Mouse (Mus musculus) monocyte, adult 2 months (primary cell): Measurements from ENCODE around the gene Pdrg1.

Experiments
- DNase-seq, 2 experiments: peaks; one replicate each; pipeline ENCODE4 v3.0.0; 2022; ENCODE audit warnings: low spot score in 2 of 2, low read depth in 1 of 2

The Pdrg1 gene

DNA sequence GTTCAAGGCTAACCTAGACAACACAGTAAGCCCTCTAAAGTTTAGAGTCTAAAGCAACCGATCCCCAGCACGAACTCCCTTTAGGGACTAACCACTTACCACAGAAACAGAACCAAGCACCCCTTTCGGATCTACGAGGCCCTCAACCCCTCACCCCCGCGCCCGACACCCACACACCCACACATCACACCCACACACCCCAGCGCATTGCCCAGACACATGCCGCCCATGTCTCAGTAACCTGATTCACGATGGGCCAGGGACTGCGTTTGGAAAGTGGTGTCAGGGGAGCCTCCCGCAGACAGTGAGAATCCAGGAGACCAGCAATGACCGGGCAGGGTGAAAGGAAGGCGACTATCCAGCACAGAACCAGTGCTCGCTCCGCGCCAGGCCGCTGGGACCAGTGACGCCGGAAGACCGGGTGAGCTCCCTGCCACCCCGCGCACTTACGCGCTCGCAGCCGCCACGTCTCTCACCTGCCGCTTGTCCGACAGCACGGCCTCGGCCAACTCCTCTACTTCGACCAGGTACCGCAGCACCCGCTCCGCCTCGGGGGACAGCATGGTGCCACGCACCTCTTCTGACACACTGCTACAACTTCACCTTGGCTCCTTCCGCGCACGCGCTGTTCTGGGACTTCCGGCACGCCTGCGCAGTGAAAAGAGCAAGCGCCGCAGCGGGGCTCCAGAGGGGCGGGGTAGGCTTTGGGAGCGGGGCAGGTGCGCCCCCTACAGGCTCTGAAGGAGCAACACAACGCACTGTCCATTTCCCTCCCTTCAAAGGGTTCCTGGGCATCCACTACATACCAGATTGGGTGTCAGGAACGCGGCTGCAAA is at the start of gene Pdrg1:
Gene Pdrg1 (minus strand): TSS at position 670 of the 836 bp plus-strand sequence.
- peak; percentile 79 to 92 for DNase-seq

DNA sequence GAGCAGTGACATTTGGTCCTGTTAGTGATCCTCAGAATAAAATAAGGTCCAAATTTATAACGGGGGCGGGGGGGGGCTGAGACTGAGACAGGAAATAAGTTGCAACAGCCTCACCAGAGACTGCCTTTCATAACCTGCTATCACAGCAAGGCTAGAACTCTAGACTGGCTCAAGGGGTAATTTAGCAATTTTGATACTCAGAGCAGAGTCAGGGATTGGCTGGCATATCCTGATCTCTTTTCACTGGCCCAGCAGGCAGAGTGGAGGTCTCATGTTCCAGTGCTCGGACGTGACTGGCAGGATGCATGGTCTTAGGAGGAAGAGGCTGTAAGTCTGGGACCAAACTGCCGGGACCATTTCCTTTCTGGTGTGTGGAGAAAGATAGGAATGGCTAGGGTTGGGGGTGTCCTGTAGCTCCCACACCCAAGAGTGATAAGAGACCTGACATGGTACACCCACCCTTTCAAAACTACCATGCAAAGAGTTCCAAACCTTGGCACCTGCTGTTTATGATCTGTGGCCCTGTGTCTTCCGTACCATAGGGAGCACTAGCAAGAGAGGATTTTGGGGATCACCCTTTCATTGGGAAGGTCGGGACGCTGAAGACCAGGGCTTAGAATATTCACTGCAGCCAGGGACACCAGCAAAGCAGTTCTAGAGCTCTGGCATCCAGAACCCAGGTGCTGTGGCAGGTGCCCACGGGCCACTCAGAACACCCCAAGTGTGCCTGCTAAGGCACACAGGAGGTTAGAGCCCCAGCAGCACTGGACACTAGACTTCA is 49.2 kb upstream of the Pdrg1 start:
- DNase-seq = no peak

DNA sequence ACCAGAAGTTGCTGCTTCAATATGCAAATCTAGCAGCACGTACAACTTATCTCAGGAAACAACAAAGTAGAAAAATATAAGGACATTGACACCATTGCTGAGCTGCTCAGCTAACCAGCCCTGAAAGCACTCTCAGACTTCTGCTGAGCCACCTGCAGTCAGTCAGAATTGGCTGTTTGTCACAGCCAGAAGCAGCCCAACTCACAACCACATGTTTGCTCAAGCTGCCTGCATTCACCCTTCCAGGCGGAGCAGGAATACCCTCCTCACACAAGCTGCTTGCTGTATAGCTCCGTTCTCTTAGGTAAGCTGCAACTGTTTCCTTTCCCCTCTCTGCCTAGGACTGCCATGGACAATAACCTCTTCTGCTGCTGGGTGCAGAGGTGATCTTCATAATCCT is 48.2 kb upstream of the Pdrg1 start:
- no peak for DNase-seq

DNA sequence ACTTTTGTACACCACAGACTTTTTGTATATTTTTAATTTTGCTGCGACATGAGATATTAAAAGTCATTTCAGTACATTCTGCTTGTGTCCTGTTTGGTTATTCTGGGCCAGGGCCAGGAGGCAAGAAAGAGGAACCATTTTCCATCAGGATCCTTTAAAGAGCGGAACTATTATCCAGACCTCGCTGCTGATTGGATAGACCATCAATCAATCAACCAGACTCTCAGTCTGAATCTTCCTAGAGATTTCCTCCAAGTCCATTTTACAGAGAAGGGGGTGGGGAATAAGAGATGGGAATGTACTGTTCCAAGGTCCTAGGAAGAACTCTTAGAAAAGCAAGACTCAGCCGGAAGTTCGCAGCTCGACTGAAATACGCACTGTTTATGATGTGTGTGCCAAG is 45.0 kb upstream of the Pdrg1 start:
- no peak for DNase-seq

DNA sequence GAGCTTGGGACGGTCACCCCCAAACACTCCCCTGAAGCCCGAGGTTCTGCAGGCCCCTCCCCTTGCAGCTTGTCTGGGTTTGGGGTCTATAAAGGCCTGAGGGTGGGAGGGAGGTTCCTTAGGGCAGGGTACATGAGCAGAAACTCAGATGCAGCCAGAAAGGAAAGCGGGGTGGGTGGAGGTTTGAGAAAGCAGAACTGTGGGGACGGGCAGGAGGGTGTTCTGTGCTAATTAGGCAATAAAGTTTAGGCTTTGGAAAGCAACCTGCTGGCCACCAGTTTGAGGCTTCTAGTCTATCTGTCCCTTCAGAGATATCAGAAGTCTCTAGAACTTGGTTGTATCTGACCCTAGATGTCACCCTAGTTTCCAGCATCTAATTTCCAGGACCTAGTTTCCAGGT is 43.1 kb upstream of the Pdrg1 start:
- DNase-seq = no peak

DNA sequence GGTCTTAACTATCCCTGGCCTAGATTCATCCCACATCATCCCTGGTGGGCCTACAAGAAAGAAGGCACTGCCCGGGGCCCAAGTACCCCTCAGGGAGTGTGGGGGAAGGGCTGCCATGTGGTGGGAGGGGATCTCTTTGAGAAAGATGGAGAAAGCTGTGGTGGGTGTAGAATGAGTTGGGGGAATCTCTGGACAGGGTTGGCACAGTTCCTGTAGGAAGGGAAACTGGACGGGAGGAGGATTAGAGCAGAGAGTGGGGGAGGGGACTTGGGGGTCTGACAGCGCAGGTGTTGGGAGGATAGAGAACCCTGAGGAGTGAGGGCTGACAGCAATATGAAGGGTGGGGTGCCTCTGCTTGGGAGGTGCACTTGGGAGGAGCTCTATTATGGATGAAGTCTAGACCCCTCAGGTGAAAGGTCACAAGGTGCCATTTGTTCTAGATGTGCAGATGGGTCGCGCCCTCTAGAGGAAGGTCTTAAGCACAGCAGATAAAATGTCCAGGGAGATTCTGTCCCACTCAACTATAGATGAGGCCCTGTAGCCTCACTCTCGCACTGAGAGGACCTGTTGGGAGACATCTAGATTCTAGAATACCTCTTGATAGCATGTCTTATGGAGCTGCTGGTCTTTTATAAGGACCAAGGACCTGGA is 40.2 kb upstream of the Pdrg1 start:
- DNase-seq = no peak

DNA sequence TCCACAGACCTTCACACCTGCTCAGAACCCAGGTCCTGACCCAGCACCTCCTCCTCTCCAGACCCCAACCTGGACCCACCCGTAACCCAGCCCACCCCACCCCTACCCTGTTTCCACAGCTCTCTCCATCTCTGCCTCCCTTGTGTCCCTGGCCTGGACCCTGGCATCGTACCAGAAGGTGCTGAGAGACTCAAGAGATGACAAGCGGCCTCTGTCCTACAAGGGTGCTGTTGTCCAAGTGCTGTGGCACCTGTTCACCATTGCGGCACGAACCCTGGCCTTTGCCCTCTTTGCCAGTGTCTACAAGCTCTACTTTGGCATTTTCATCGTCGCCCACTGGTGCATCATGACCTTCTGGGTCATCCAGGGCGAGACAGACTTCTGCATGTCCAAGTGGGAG is 38.7 kb upstream of the Pdrg1 start:
- DNase-seq = no peak

DNA sequence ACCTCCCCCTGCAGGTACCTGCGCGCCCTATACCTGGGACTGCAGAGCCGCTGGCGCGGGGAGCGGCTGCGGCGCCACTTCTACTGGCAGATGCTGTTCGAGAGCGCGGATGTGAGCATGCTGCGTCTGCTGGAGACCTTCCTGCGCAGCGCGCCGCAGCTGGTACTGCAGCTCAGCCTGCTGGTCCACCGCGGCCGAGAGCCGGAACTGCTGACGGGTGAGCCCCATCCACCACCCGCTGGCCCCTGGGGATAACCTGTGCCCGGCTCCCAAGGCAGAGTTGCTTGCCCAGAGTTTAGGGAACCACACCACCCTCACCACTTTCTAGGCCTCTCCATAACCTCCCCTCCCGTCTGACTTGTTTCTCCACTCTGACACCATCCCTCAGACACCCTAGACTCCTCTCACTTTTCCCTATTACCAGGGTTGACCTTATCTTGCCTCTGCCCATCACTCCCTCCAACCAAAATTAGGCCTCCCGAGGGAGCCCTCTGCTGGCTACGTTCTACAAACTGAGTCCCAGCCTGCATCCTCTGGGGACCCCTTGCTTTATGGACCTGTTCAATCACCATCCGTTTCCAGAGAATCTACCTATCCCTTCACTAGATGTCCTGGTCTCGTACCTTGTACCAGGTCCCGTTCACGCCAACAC is 37.6 kb upstream of the Pdrg1 start:
- no peak for DNase-seq

DNA sequence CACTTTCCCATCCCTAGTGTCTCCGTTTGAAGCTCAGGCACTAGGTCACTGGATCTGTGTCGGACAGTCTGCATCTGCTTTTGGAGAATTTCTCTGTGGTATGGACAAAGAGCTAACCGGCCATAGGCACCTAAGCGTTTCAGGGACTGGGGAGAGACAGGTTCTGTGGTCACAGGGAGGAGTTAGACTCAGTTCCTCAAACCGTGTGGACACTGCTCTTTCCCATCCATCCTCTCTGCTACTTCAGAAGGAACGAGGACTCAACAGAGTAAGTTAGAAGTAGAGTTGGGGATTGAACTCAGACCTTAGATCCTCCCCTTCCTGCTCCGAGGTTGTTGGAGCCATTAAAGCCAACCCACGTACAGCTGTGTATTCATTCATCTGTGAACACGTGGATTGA is 36.3 kb upstream of the Pdrg1 start:
- no peak for DNase-seq

DNA sequence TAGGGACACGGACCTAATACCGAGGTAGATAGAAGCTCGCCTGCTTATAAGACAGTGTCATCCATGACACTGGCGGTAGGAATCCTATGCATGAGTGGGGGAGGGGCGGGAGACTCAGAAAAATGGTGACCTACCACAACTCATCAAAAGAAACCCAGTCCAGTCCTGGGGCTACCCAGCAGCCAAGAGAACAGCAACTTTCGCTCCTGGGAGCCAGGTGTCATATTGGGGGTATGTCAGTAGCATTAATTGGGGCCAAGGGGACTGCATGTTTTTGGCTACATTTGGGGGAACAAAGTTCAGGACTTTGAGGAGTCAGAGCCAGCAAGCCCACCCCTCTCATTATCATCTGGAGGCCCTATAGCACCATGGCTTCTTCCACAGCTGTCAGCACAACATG is 35.9 kb upstream of the Pdrg1 start:
- no peak for DNase-seq

DNA sequence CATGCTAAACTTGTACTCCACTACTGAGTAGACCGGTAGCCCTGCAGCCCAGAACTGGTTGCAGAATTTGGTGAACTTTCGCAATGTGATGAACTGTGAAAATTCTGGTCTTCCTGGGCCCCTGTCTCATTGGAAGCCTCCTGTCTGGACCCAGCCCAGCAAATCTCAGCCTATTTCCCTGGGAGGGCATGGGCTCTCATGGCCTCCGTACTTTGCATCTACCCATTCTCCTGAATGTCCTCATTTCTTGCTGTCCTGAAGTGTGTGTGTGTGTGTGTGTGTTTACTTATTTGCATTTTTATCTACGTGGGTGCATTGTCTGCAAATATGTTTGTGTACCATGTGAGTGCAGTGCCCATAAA is 34.8 kb upstream of the Pdrg1 start:
- DNase-seq = no peak

DNA sequence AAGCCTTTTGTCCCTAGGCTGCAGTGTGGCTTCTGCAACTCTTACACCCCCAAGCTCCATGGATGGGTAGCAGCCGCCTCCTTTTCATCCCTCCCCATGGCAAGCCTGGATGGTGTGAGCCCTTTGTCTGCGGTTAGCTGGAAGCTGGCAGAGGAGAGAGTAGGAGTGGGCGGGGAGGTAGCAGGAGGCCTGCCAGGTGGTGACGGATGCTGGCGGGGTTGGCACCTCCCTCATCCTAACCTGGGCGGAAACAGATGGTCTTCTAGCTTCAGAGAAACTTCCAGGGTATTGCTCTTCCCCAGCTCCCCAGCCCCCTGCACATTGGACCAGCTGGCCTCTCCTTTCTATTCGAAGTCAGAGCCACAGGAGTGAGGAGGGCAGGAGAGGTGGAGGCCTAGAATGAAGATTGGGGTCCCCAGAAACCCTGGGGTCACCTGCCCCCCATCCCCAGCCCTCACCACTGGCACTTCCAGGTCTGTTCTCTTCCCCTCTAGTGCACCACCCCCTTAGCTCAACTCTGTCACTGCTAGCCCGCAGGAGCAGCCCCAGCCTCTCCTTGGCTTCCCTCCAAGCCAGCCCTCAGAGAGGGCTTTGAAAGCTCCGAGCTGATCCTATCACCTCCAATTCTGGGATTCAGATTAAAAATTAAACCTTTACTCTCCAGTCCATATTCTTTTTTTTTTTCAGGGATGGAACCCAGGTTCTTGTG is 34.2 kb upstream of the Pdrg1 start:
- no peak for DNase-seq

DNA sequence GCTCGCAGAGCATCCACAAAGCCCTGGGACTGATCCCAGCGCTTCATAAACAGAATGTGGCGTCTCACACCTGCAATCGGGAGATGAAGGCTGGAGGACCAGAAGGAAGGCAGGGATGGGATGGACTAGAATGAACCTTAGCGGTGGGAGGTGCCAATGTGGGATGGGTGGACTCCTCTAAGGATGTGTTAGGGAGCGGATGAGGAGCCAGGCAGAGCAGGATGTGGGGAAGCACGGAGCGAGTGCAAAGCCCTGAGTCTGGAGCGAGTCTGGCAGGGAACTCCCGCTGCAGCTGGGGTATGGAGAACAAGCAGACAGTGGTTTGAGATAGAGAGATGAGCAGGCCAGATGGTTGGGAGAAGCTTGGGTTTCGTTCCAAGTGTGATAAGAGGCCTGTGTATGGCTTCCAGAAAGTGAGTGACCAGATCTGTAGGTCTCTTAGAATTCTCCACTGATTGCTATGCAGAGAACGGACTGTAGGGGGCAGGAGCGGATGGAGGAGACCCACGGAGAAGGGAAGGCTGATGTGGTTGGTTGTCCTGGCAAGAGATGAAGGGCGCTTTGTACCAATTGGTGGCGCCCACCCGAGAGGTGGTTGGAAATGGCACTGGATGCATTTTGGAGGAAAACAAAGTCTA is 32.7 kb upstream of the Pdrg1 start:
- DNase-seq = no peak

DNA sequence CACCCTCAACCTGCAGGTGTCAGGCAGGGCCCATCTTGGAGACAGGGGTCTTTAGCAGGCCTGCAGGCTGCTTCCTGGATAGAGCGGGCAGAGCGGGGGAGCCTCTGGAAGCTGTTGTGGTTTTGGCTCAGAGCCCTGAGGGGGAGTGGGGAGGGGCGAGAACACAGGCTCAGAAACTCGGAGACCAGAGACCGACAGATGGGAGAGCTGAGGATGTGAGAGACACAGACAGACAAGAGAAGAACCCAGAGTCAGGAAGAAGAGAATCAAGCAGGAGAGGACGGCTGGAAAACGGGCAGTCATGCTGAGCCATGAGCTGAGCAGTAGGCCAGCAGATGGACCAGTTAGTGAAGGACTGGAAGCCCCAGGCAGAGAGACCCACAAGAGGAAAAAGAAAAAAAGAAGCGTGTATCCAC is 30.7 kb upstream of the Pdrg1 start:
- no peak for DNase-seq

DNA sequence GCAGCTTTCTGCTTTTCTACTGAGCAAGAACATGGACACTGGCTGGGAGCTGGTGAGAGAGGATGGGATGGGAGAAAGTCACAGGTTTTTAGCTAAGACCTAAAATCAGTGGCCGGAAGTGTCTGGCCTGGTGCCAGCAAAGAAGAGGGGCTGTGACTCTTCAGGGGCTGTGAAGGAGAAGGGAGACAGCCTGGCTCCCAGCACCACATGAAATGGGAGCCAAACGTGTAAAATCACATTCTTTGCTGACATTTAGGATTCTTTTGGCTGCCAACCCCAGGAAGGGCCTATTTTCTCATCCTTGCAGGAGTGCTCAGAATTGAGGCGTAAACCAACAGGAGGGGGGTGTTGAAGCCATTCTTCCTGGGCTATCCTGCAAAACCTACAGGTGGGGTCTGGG is 28.7 kb upstream of the Pdrg1 start:
- no peak for DNase-seq

DNA sequence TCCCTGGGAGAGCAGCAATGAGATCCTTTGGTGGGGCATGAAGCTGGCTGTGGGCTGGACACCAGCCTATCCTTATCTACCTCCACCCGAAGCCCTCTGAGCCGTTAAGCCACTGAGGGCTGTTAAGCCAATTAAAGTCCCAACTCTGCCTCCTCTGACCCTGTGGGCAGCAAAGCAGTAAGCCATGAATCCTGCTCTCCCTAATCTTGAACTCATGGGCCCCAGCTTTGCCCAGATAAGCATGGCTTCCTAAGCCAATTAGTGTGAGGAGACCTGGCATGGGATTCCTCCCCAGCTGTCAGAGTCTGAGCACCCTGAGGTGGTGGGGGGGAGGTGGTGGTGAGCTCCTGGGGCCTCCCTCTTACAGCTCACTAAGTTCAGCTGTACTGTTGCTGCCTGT is 21.5 kb upstream of the Pdrg1 start:
- no peak for DNase-seq

DNA sequence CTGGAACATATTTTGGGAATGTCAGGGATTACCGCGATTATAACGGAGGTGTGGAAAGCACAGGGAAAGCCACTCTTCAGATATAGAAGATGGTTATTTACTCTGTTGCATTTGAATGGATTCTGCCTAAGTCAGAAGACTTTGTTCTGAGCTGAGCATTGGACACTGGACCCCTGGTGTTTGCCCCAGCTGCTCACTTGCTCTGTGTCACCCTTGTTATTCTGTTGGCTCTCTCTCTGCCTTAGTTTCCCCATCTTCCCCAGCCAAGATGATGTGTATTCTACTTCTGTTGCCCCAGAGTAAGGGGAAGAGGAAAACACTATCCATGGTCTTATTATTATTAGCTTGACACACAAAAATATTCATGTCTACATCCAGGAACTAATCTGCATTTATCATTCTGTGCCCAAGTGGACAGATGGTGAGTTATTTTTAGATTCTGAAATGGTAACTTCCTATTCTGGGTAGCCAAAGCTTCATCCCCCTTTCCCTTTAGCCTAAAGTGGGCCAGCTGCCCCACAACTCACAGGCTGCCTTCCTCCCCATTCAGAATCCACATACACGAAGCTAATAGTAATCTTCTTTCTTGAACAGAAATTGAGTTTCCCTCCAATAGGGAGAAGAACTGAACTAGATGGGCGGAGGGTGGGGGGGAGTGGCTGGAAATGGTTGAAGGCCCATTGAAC is 18.5 kb upstream of the Pdrg1 start:
- DNase-seq = no peak

DNA sequence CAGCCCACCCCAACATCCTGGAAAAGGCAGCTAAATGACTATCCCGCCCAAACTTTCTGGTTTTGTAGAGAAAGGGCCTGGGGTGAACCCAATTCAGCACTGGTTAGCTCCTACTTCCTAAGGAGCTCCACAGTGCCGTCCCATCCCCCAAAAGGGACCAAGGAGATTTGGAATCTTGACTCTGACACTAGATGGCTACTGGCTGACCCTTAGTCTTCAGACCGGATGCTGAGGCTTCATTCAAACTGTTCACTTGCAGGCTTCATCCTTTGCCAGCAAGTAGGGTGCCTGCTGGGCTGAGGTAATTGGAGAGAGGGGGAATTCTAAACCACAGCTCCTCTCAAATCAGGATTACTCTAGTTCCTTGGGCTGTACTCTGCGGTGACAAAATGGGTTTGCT is 17.7 kb upstream of the Pdrg1 start:
- DNase-seq = no peak

DNA sequence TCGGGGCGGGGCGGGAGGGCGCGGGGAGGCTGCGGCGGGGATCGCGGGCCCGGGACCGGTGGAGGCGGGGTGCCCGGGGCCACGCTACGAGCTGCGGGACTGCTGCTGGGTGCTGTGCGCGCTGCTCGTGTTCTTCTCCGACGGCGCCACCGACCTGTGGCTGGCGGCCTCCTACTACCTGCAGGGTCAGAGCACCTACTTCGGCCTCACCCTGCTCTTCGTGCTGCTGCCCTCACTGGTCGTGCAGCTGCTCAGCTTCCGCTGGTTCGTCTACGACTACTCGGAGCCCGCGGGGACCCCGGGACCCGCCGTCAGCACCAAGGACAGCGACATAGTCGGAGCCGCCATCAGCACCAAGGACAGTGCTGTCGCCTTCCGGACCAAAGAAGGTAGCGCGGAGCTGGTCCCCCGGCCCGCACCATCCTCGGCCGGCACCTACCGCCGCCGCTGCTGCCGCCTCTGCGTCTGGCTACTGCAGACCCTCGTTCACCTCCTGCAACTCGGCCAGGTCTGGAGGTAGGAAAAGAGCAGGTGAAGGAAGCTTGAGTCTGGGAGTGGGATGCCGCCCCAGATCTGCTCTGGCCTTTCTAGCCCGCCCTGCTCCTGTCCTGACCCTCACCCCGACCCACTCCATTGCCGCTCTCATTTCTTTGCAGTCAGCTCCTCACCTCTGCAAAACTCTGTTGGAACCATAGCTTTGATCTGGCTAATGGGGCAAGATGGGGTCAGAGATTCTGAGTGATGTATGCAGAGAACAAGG is 17.0 kb upstream of the Pdrg1 start:
- DNase-seq = peak; percentile 48 to 68
